Mouse (Mus musculus) A20 (cell line): ENCODE data around the gene Zfp963.

Experiments
- DNase-seq: peaks from one replicate; pipeline ENCODE4 v3.0.0-alpha.2; 2011; ENCODE audit warnings: low read depth, low spot score

Gene Zfp963

GRCm38 (mm10) chr8:69749544-69750454, at the start of gene Zfp963:
Gene Zfp963, minus strand, starts transcription at chr8:69749970.
- DNase-seq: peak; percentile 98

- no peak for DNase-seq
Measured at GRCm38 (mm10) chr8:69799261-69799660, 49.5 kb upstream of the Zfp963 start.

DNA sequence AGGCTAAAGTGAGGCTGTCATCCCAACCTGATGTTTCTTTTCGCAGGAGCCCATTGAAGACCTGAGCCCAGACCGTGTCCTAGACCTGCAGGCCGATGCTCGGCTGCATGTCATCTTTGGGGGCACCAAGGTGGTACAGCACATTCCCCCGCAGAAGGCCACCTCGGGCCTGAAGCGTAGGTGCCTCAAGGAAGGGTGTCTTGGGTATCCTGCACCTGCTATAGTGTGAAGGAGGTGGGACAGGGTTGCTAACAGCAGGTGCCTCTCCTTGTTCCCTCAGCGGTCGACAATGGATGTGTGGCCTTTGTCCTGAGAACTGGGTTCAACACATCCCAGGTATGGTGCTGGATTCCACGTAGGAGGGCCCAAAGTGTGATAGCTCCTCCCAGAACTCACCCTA, 47.9 kb upstream of the Zfp963 start:
- DNase-seq: no peak

DNA sequence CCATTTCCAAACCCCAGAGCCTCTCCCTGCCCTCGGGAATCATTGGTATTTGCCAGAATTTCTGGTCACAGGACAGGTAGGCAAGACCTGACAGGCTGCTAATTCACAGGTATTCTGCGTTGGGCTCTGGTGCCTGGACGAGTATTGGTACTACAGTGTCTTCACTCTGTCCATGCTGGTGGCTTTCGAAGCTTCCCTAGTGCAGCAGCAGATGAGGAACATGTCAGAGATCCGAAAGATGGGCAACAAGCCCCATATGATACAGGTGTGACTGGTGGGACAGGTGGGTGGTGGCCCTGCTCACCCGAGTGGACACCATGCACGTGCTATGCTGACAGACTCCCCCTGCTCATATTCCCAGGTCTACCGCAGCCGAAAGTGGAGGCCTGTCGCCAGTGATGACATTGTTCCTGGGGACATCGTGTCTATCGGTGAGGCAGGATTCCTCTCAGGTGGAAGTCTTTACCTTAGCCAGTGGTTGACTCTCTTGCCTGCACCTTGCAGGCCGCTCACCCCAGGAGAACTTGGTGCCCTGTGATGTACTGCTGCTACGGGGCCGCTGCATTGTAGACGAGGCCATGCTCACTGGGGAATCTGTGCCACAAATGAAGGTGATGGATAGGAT, 47.1 kb upstream of the Zfp963 start:
- DNase-seq: no peak

DNA sequence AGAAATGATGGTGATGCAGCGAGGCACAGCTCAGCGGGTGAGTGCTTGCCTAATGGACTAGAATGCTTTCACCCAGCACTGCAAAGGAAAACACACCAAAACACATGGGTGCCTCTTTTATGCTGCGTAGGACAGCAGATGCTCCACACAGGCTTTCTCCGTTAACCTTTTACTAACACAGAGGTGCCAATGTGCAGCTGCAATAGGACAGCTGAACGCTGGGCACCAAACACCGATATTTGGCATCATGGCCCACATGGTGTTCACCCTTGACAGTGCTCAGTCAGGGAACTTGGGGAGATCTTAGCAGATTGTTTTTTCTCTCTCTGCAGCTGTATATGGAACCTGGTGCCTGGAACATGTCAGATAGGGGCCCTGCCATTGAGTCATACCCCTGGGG, 45.1 kb upstream of the Zfp963 start:
- DNase-seq: no peak

DNA sequence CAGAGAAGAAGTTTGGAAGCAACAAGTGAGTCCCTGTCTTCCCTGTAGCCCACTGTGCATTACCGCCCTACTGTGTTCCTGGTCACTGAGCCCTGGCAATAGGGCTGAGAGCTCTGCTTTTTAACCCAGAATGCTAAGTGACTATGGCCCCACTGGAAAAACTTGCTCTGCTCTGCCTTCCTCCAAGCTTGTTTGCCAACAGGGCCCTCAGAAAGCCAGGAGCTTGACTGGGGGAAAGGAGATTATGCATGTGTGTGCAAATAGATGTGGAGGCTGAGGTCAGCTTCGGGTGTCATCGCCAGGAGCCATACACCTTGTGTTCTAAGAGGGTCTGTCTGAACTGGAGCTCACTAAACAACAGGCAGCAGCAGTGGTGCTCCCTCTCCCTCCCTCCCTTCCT, 44.3 kb upstream of the Zfp963 start:
- no peak for DNase-seq

DNA sequence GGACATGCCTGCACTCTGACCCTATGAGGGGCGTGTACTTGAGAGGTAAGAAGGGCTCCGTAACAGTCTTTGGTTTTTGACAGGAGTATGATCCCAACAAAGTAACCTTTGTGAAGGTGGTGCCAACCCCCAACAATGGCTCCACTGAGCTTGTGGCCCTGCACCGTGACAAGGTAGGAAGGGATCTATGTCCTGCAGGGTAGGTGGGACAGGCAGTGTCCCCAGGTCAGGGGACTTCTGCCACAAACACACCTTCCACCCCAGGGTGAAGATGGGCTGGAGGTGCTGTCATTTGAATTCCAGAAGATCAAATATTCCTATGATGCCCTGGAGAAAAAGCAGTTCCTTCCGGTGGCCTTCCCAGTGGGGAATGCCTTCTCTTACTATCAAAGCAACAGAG, 43.9 kb upstream of the Zfp963 start:
- DNase-seq: no peak

DNA sequence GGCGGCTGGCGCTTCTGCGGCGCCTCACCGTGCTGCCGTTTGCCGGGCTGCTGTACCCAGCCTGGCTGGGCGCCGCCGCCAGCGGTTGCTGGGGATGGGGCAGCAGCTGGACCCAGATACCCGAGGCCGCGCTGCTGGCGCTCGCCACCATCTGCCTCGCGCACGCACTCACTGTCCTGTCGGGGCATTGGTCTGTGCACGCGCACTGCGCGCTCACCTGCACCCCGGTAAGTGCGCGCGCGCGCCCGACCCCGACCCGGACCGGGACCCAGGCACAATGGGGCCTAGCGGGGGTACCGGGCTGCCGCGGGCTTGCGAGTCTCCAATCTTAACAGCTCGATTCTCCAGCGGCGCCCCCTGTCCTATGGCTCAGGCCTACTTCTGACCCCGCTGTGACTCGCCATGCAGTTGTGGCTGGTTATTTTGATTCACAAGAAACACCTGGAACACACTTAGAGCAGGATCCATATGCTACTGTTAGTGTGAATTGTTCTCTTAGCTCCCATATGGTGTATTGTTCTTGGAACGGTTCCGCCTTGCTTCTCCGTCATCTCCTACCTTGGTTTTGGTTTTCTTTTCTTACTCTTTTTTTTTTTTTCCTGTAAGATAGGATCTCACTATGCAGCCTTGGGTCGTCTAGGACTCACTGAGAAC, 41.8 kb upstream of the Zfp963 start:
- no peak for DNase-seq

GRCm38 (mm10) chr8:69790773-69791367, 41.1 kb upstream of the Zfp963 start, which contains the start of the genes Atp13a1 and Zfp866:
Gene Atp13a1, plus strand, starts transcription at chr8:69791163.
Gene Zfp866, minus strand, starts transcription at chr8:69791178.
- DNase-seq: peak; percentile 94

- no peak for DNase-seq
Measured at GRCm38 (mm10) chr8:69790364-69790763, 40.6 kb upstream of the Zfp963 start.

GRCm38 (mm10) chr8:69789731-69790130, 40.0 kb upstream of the Zfp963 start:
- DNase-seq: peak; percentile 25

DNA sequence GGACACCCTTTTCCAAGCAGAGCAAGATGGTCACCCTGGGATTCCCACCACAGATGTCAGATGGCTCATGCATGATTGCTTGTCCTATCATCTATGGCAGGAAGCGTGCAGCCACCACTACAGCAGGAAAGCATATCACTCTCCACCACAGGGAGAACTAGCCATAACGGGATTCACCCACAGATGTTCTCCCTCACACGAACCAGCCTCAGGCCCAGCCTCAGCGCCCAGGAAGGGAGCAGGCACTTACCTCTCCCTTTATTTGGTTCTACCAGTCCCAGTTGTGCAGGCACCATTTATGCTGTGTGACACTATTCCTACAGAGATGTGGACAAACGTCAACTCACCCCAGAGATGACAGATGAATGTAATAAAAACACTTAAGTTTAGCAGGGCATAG, 39.3 kb upstream of the Zfp963 start:
- no peak for DNase-seq

DNA sequence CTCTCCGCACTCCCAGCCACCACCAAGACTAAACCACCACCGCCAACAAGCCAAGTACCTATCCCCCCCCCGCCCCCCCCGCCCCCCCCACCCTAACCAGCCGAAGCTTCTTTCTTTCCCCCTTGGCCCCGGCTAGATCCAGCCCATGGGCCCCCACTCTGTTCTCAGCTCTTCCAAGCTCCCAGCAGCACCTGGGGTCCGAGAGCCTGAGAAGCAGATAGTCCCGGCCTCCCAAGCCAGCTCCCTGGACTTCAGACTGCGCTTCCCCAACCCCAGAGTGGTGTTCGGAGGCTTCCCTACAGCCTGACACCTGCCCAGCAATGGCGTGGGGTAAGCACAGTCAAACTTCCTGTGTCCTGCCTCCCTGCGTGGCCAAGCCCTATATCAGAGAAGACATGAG, 27.3 kb upstream of the Zfp963 start:
- no peak for DNase-seq

DNA sequence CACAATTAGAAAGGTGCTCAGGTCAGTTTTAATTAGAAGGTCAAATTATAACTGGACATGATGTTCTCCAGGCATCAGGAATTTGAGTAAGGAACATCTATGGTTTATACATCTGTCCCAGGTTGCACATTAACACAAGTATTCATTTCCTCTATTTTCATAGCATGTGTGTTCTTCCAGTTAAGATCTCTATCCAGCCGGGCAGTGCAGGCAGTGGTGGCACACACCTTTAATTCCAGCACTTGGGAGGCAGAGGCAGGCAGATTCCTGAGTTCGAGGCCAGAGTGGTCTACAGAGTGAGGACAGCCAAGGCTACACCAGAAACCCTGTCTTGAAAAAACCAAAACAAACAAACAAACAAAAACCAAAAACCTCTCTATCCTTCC, 25.4 kb upstream of the Zfp963 start:
- DNase-seq: no peak

GRCm38 (mm10) chr8:69774503-69775148, 24.9 kb upstream of the Zfp963 start, which contains the start of gene Gm20422:
Gene Gm20422, minus strand, starts transcription at chr8:69774886.
- DNase-seq: peak; percentile 98

DNA sequence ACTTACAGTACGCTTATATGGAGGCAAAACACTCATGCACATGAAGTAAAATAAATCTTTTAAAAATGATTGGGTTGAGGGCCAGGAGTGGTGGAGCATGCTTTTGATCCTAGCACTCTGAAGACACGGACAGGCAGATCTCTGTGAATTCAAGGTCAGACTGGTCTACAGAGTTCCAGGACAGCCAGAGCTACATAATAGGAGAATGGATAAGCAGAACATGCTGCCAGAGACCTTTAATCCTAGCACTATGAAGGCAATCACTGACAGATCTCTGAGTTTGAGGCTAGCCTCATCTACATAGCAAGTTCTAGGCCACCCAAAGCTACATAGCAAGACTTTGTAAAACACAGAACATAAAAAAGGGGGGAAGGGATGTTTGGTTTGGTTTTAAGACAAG, 22.3 kb upstream of the Zfp963 start:
- DNase-seq: no peak

DNA sequence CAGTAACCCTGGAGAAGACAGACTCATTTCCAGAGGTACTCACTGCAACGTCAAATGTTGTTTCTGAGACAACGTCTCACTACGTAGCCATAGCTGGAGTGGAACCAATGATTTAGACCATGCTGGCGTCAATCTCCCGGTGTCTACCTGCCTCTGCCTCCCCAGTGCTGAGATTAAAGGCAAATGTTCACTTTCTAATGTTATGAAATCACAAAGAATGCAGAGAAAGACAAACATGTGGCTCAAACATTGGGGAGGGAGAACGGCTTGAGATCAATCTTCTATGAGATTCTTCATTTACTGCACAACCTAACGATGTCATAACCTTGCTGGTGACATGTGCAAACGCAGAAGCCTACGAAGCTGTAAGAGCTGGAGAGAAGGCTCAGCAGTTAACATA, 21.5 kb upstream of the Zfp963 start:
- DNase-seq: no peak

GRCm38 (mm10) chr8:69761814-69762445, 12.2 kb upstream of the Zfp963 start:
- no peak for DNase-seq

DNA sequence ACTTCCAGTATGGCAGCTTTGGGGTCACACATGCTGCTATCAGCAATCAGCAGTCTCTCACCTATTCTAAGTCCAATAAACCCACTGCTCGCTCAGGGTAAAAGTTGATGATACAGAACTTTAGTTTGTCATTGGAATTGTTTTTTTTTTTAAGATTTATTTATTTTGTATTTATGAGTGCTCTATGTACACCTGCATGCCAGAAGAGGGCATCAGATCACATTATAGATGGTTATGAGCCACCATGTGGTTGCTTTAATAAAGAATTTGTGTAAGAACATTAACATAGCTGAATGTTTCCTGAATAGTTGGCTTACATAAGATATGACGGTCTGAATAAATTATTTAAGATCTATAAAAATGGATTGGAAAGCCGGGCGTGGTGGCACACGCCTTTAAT, 8.5 kb upstream of the Zfp963 start:
- DNase-seq: no peak

- DNase-seq: no peak
Measured at GRCm38 (mm10) chr8:69752437-69752836, 2.7 kb upstream of the Zfp963 start.

DNA sequence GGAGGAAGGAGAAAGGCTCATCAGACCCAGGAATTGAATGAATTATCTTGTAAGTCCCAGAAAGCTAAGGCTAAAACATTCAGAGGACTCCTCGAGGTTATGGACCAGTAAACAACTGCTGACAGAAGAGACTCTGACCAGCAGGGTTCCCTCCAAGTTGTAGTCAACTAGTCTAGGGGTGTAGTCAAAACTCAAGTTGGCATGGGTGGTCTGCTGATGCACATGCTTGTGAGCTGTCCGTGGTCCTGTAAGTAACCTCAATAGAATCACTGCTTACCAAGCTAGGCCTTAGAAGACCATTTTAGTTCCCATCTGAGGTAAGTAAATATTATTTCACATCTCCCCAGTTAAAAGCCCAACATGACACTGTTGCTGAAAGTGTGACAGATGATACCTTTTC, 8.5 kb downstream of the Zfp963 start:
- peak; percentile 22 for DNase-seq
